Mouse (Mus musculus): ENCODE data around the gene Sin3b. TPM values are rescaled to one million over a fixed set of nuclear protein-coding genes. Genes with fewer than 3 reads are reported as not detected.
"Not testable (repeated sequence)": the region's sequence is repeated elsewhere in the genome, so short reads cannot be mapped to it uniquely, and the experiment has no call there.

The Sin3b gene
- total RNA-seq (2021) = 100 to 1,000 TPM; 139 to 152 TPM
- long read RNA-seq, experiment 1, full-length matches to known transcripts = 58 of 78 reads
- long read RNA-seq, experiment 1, partial matches to known transcripts = 17 of 78 reads
- long read RNA-seq, experiment 1, other reads (novel, unspliced or antisense) = 3 of 78 reads
- long read RNA-seq, experiment 2, full-length matches to known transcripts = 37 of 51 reads
- long read RNA-seq, experiment 2, partial matches to known transcripts = 13 of 51 reads
- long read RNA-seq, experiment 2, other reads (novel, unspliced or antisense) = 1 of 51 reads

GRCm38 (mm10) chr8:72722769-72723650 lies at the start of gene Sin3b:
TSS of gene Sin3b (plus strand) at chr8:72723285.
- peak; percentile 90 to 92 for DNase-seq (ENCODE audit: low spot score in 2 of 2)
- intact Hi-C loops (cut with DNase I) = no loop called here

GRCm38 (mm10) chr8:72674184-72674583 lies 48.9 kb upstream of the Sin3b start:
- intact Hi-C loops (cut with DNase I) = no loop called here
- no peak for DNase-seq (ENCODE audit: low spot score in 2 of 2)

DNA sequence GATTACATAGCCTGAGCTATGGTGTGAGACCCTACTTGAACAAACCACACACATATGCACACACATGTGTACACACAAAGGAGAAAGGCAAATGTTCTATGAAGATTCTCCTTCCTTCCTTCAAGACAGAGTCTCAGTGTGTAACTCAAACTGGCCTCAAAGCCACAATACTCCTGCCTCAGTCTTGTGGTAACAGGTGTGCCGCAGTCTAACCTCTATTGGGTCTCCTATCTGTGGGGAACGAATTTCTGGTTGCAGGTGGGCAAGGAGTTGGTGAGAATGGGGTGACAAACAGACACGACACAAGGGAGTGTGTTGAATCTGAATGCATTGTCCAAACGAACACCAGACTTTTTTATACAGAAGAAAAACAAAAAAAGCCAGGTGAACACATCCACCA lies 46.6 kb upstream of the Sin3b start:
- DNase-seq (ENCODE audit: low spot score in 2 of 2) = no peak

GRCm38 (mm10) chr8:72676844-72677243 lies 46.2 kb upstream of the Sin3b start:
- DNase-seq (ENCODE audit: low spot score in 2 of 2); intact Hi-C loops (cut with DNase I): not testable (repeated sequence)

More for the DNA sequence above, 46.6 kb upstream of the Sin3b start:
- intact Hi-C loops (cut with DNase I) = no loop called here

- no peak for DNase-seq (ENCODE audit: low spot score in 2 of 2)
These were observed 45.8 kb upstream of the Sin3b start for GRCm38 (mm10) chr8:72677331-72677730.

DNA sequence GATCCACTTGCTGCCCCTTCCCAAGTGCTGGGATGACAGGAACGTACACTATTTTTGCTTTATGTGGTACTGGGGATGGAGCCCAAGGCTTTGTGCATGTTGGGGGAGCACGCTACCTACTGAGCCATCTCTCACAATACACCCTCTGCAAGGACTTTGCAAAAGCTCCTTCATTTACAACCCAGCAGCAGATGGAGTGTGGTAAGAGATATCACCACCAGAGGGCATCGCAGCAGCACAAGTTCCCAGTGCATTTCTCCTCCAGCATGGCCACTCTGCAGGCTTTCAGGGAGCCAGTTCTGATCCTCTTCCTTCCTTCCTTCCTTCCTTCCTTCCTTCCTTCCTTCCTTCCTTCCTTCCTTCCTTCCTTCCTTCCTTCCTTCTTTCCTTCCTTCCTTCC lies 43.0 kb upstream of the Sin3b start:
- peak; percentile 88 to 90 for DNase-seq (ENCODE audit: low spot score in 2 of 2)
- intact Hi-C loops (cut with DNase I) = loop anchor here (2.0 kb wide), 1 partner anchor 67 kb away; no protein-coding TSS in a partner anchor

More at GRCm38 (mm10) chr8:72677331-72677730, 45.8 kb upstream of the Sin3b start:
- intact Hi-C loops (cut with DNase I) = no loop called here

GRCm38 (mm10) chr8:72682051-72682687 lies 40.9 kb upstream of the Sin3b start:
- no peak for DNase-seq (ENCODE audit: low spot score in 2 of 2)
- intact Hi-C loops (cut with DNase I) = no loop called here

- intact Hi-C loops (cut with DNase I) = no loop called here
- DNase-seq (ENCODE audit: low spot score in 2 of 2) = no peak
These were observed 40.0 kb upstream of the Sin3b start for GRCm38 (mm10) chr8:72683010-72683521.

- intact Hi-C loops (cut with DNase I); DNase-seq (ENCODE audit: low spot score in 2 of 2): not testable (repeated sequence)
These were observed 39.4 kb upstream of the Sin3b start for GRCm38 (mm10) chr8:72683572-72684099.

DNA sequence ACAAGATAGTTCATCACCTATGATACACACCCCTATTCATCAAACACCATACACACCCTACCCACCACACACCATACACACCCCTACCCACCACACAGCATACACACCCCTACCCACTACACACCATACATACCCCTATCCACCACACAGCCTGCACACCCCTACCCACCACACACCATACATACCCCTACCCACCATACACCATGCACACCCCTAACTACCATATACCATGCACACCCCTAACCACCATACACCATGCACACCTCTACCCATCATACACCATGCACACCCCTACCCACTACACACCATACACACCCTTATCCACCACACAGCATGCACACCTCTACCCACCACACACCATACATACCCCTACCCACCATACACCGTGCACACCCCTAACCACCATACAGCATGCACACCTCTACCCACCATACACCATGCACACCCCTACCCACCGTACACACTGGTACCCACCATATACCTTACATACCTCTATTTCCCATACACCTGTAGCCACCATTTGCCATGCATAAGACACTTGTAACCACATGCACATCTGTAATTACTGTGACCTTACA lies 24.6 kb upstream of the Sin3b start:
- intact Hi-C loops (cut with DNase I) = no loop called here
- no peak for DNase-seq (ENCODE audit: low spot score in 2 of 2)

DNA sequence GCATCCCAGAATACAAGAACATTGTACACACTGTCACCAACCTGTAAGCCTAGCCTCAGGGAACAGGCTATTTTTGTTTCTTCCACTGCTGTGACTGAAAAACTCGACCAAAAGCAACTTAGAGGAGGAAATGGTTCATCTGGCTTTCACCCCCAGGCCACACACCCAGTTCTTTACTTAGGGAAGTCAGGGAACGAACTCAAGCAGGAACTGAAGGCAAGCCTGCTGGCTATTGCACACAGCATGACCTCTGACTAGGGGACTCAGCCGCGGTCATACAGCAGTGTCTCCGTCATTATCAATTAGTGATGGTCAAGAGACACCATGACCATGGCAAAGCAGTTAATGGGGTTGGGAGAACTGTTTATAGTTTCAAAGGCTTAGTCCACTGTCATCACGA lies 10.5 kb upstream of the Sin3b start:
- DNase-seq (ENCODE audit: low spot score in 2 of 2) = no peak
- intact Hi-C loops (cut with DNase I) = no loop called here

DNA sequence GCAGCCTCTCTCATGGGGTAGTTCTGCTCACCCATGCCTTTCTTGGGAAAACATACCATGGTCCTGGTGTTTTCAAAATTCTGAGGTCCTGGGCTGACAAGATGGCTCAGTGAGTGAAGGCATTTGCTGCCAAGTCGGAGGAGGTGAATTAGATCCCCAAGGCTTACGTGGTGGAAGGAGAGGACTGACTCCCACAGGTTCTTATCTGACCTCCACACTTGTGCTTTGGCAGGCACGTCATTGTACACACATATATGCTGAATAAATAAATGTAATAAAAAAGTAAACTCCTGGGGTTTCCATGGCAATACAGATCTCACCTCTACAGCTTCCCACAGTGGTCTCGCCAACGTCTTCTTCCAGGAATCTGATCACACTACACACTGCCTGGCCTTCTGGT lies 6.5 kb upstream of the Sin3b start:
- DNase-seq (ENCODE audit: low spot score in 2 of 2) = no peak
- intact Hi-C loops (cut with DNase I) = no loop called here

- intact Hi-C loops (cut with DNase I) = no loop called here
- no peak for DNase-seq (ENCODE audit: low spot score in 2 of 2)
These were observed 2.5 kb upstream of the Sin3b start for GRCm38 (mm10) chr8:72720541-72720940.

- intact Hi-C loops (cut with DNase I) = no loop called here
- peak; percentile 16 to 26 for DNase-seq (ENCODE audit: low spot score in 2 of 2)
These were observed 541 bp downstream of the Sin3b start for GRCm38 (mm10) chr8:72723651-72724001.

GRCm38 (mm10) chr8:72728636-72729035 lies 5.6 kb downstream of the Sin3b start:
- no peak for DNase-seq (ENCODE audit: low spot score in 2 of 2)
- intact Hi-C loops (cut with DNase I) = no loop called here

GRCm38 (mm10) chr8:72735001-72735400 lies 11.9 kb downstream of the Sin3b start:
- intact Hi-C loops (cut with DNase I) = no loop called here
- no peak for DNase-seq (ENCODE audit: low spot score in 2 of 2)

GRCm38 (mm10) chr8:72736868-72737267 lies 13.8 kb downstream of the Sin3b start:
- DNase-seq (ENCODE audit: low spot score in 2 of 2) = no peak
- intact Hi-C loops (cut with DNase I) = no loop called here

- intact Hi-C loops (cut with DNase I) = loop anchor here (2.0 kb wide), 1 partner anchor 65 kb away; no protein-coding TSS in a partner anchor
- DNase-seq (ENCODE audit: low spot score in 2 of 2) = peak; percentile 69 to 80
These were observed 23.0 kb downstream of the Sin3b start for GRCm38 (mm10) chr8:72746061-72746460.

DNA sequence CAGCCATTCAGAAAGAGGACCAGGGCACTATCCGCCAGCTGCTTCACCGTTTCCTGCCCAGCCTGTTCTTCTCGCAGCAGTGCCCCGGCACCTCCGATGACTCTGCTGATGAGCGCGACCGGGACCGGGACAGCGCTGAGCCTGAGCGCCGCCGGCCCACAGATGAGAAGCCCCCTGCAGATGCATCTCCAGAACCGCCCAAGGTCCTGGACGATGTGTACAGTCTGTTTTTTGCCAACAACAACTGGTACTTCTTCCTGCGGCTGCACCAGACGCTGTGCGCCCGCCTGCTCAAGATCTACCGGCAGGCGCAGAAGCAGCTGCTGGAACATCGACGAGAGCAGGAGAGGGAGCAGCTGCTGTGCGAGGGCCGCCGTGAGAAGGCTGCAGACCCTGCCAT lies 26.8 kb downstream of the Sin3b start:
- DNase-seq (ENCODE audit: low spot score in 2 of 2) = no peak
- intact Hi-C loops (cut with DNase I) = no loop called here

All from left cerebral cortex, postnatal 14 days (tissue).